Mouse (Mus musculus): ENCODE measurements around the gene Ubl7. TPM values are rescaled to one million over a fixed set of nuclear protein-coding genes. Genes with fewer than 3 reads are reported as not detected.

The Ubl7 gene
- polyA plus RNA-seq, 1 experiment from 2014 or later: 122 TPM

DNA sequence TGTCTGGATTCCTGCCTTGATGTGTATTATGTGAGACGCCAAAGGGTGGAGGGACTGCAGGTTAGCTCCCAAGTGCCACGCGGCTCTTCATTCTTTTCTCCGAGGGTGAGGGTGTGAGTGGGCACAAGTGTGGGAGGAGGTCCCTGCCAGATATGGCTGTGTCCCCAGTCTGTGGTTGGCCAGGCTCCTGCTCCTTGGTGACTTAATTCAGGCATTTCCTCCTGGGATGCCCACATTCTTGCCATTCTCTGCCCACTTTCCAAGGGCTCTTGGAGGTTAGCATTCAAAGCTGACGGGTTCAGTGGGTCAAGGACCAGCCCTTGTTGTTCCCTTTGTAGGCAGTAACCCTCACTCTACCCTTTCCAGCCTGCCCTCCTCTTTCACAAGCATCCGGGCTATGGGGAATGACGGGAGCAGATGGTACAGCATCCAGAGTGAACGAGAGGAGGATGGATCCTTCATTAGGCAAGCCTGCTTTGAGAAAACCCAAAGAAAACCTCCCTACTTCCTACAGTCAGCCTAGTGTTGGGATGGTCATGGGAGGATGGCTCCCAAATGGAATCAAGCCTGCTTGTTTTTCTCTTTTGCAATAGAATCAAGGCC lies 38.4 kb downstream of the Ubl7 start:
- peaks cover 1% of the 10 kb centered on the region; the same call in 1 of the 2 replicates for H3K27me3 ChIP-seq (ENCODE audit: control insufficient read depth, insufficient read depth, low read length)

DNA sequence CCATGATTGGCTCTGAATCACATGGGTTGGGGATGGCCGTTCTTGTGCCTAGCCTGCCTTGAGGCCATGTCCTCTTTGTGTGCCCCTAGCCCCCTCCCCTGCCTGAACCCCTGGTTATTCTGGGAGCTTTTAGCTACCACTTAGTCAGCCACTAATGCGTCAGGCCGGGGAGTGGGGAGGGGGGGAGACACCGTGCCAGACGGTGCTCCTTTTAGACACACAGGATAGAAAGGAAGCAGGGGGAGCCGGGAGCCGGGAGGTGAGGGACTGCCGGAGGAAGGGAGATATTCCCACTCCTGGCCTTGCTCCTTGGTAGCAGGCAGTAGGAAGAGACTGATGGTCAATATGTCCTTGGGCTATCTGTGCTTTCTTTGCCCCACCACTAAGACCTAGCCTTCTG lies 39.1 kb downstream of the Ubl7 start:
- no peak for ATAC-seq (ENCODE audit: low FRiP score)
- no peak for DNase-seq (ENCODE audit: low spot score)
- Histone ChIP-seq H3K4me1 (replicated peaks; ENCODE audit: control insufficient read depth, insufficient read depth, low read length) (0 out of 2 replicates have a peak, but pooled peaks cover 8% of the 10 kb centered on the region), H3K9ac (ENCODE audit: low read depth, low read length) (no peak overlapping the region), H3K9me3 (ENCODE audit: control insufficient read depth, low read length) (no peaks in the 10 kb centered on the region), H3K4me2 (replicated peaks; ENCODE audit: low read depth, low read length) (no peak overlapping the region), H3K36me3 (ENCODE audit: control insufficient read depth, insufficient read depth, low read length) (no peaks in the 10 kb centered on the region), H3K27ac (ENCODE audit: low read depth, low read length) (no peak overlapping the region), H3K27me3 (ENCODE audit: control insufficient read depth, insufficient read depth, low read length) (no peaks in the 10 kb centered on the region), H3K4me3 (ENCODE audit: low read depth, low read length) (no peak overlapping the region)
- WGBS: 48% methylated on average over 8 of the region's 8 CpGs

More for the DNA sequence above, 38.4 kb downstream of the Ubl7 start:
- Histone ChIP-seq H3K4me2 (replicated peaks; ENCODE audit: low read depth, low read length) (no peak overlapping the region), H3K4me3 (ENCODE audit: low read depth, low read length) (no peak overlapping the region), H3K4me1 (replicated peaks; ENCODE audit: control insufficient read depth, insufficient read depth, low read length) (0 out of 2 replicates have a peak, but pooled peaks cover 8% of the 10 kb centered on the region), H3K36me3 (ENCODE audit: control insufficient read depth, insufficient read depth, low read length) (no peaks in the 10 kb centered on the region), H3K27ac (ENCODE audit: low read depth, low read length) (no peak overlapping the region), H3K9ac (ENCODE audit: low read depth, low read length) (no peak overlapping the region), H3K9me3 (ENCODE audit: control insufficient read depth, low read length) (no peaks in the 10 kb centered on the region)
- 86% methylated on average over 8 of the region's 8 CpGs for WGBS
- ATAC-seq (ENCODE audit: low FRiP score) (no peak), DNase-seq (ENCODE audit: low spot score) (no peak)

DNA sequence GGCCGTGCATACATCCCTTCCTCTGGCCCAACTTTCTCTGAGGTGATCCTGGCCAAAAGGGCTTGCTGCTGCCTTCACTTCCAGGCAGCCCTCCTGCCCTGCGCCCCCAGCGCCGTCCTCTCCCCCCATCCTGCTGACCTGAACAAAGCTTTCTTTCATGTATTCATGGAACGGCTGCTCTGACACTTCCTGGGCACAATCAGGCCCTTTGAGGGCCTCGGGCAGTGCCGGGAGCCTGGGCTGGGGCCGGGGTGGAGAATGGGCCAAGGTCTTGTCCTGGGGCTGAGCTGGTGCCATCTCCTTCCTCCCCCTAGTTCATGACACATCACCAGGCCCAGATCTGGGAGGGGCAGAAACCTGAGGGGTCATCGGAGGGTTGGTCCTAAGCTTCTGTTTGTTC lies 39.7 kb downstream of the Ubl7 start:
- Histone ChIP-seq H3K4me1 (replicated peaks; ENCODE audit: control insufficient read depth, insufficient read depth, low read length) (0 out of 2 replicates have a peak, but pooled peaks cover 8% of the 10 kb centered on the region), H3K4me2 (replicated peaks; ENCODE audit: low read depth, low read length) (no peak overlapping the region), H3K9me3 (ENCODE audit: control insufficient read depth, low read length) (no peaks in the 10 kb centered on the region), H3K27me3 (ENCODE audit: control insufficient read depth, insufficient read depth, low read length) (no peaks in the 10 kb centered on the region), H3K4me3 (ENCODE audit: low read depth, low read length) (no peak overlapping the region), H3K36me3 (ENCODE audit: control insufficient read depth, insufficient read depth, low read length) (no peaks in the 10 kb centered on the region), H3K27ac (ENCODE audit: low read depth, low read length) (no peak overlapping the region), H3K9ac (ENCODE audit: low read depth, low read length) (no peak overlapping the region)
- ATAC-seq (ENCODE audit: low FRiP score) (no peak), DNase-seq (ENCODE audit: low spot score) (no peak)
- 35% methylated on average over 9 of the region's 9 CpGs for WGBS

- H3K4me1 ChIP-seq (replicated peaks; ENCODE audit: control insufficient read depth, insufficient read depth, low read length): 0 out of 2 replicates have a peak, but pooled peaks cover 8% of the 10 kb centered on the region
- H3K4me3 ChIP-seq (ENCODE audit: low read depth, low read length): no peak overlapping the region
- DNase-seq (ENCODE audit: low spot score): no peak
- no peaks in the 10 kb centered on the region for H3K36me3 ChIP-seq (ENCODE audit: control insufficient read depth, insufficient read depth, low read length)
- ATAC-seq (ENCODE audit: low FRiP score): no peak
- H3K27ac ChIP-seq (ENCODE audit: low read depth, low read length): no peak overlapping the region
- H3K27me3 ChIP-seq (ENCODE audit: control insufficient read depth, insufficient read depth, low read length): no peaks in the 10 kb centered on the region
- no peak overlapping the region for H3K9ac ChIP-seq (ENCODE audit: low read depth, low read length)
- H3K9me3 ChIP-seq (ENCODE audit: control insufficient read depth, low read length): no peaks in the 10 kb centered on the region
- 63% methylated on average over 6 of the region's 6 CpGs for WGBS
- no peak overlapping the region for H3K4me2 ChIP-seq (replicated peaks; ENCODE audit: low read depth, low read length)
Observed at GRCm38 (mm10) chr9:57951993-57952392, 41.2 kb downstream of the Ubl7 start.

DNA sequence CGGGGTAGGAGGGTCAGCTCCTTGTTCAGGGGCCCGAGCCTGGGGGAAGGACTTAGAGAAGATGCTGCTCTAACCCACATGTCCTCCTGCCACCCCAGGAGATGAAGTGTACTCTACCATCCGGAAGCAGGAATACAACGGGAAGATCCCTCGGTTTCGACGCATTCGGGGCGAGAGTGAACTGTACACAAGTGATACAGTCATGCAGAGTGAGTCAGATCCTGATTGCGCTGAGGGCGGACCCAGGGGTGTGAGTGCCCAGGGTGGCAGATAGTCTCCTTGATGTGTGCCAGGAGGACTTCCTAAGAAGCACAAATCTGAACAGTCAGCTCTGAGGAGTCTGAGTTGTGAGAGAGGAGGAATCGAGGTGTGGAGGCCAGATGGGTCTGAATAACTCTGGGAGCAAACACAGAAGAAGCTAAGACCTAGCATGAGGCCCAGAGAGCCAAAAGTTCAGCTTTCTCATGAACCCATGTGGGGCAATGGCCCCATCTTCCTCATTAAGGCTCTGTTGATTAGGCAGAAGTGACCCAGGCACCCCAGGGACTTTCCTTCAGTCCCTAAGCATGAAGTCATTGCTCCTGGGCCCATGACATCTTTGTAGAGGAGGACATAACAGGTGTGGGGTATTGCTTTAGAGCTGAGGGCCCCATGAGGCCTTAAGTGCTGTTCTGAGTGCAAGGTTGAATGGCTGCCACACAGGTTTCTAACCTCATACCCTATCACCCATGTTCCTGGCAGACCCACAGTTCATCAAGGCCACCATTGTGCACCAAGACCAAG lies 44.4 kb downstream of the Ubl7 start:
- no peak overlapping the region for H3K27ac ChIP-seq (ENCODE audit: low read depth, low read length)
- WGBS: 87% methylated on average over 12 of the region's 12 CpGs
- H3K27me3 ChIP-seq (ENCODE audit: control insufficient read depth, insufficient read depth, low read length): no peaks in the 10 kb centered on the region
- ATAC-seq (ENCODE audit: low FRiP score): no peak
- H3K4me3 ChIP-seq (ENCODE audit: low read depth, low read length): no peak overlapping the region
- no peaks in the 10 kb centered on the region for H3K36me3 ChIP-seq (ENCODE audit: control insufficient read depth, insufficient read depth, low read length)
- H3K9ac ChIP-seq (ENCODE audit: low read depth, low read length): no peak overlapping the region
- no peaks in the 10 kb centered on the region for H3K9me3 ChIP-seq (ENCODE audit: control insufficient read depth, low read length)
- DNase-seq (ENCODE audit: low spot score): no peak
- H3K4me1 ChIP-seq (replicated peaks; ENCODE audit: control insufficient read depth, insufficient read depth, low read length): 0 out of 2 replicates have a peak, but pooled peaks cover 8% of the 10 kb centered on the region
- H3K4me2 ChIP-seq (replicated peaks; ENCODE audit: low read depth, low read length): no peak overlapping the region

DNA sequence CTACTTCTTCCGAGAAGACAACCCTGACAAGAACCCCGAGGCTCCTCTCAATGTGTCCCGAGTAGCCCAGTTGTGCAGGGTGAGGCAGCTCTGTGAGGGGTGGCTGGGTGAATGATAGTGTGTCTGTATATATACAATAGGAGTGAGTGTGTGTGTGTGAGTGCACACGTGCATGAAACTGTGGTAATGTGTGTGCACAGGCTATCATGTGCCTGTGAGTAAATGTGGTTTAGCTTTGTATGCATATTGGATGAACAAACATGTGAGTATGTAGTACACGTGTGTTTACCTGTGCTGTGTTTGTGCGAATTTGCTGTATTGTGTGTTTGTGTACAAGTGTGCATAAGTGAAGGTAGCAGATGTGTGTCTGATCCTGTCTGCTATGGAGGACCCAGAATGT lies 45.0 kb downstream of the Ubl7 start:
- WGBS: 90% methylated on average over 6 of the region's 6 CpGs
- ATAC-seq (ENCODE audit: low FRiP score) (no peak), DNase-seq (ENCODE audit: low spot score) (no peak)
- Histone ChIP-seq H3K4me1 (replicated peaks; ENCODE audit: control insufficient read depth, insufficient read depth, low read length) (0 out of 2 replicates have a peak, but pooled peaks cover 4% of the 10 kb centered on the region), H3K27me3 (ENCODE audit: control insufficient read depth, insufficient read depth, low read length) (no peaks in the 10 kb centered on the region), H3K9ac (ENCODE audit: low read depth, low read length) (no peak overlapping the region), H3K4me3 (ENCODE audit: low read depth, low read length) (no peak overlapping the region), H3K27ac (ENCODE audit: low read depth, low read length) (no peak overlapping the region), H3K4me2 (replicated peaks; ENCODE audit: low read depth, low read length) (no peak overlapping the region), H3K9me3 (ENCODE audit: control insufficient read depth, low read length) (no peaks in the 10 kb centered on the region), H3K36me3 (ENCODE audit: control insufficient read depth, insufficient read depth, low read length) (no peaks in the 10 kb centered on the region)

DNA sequence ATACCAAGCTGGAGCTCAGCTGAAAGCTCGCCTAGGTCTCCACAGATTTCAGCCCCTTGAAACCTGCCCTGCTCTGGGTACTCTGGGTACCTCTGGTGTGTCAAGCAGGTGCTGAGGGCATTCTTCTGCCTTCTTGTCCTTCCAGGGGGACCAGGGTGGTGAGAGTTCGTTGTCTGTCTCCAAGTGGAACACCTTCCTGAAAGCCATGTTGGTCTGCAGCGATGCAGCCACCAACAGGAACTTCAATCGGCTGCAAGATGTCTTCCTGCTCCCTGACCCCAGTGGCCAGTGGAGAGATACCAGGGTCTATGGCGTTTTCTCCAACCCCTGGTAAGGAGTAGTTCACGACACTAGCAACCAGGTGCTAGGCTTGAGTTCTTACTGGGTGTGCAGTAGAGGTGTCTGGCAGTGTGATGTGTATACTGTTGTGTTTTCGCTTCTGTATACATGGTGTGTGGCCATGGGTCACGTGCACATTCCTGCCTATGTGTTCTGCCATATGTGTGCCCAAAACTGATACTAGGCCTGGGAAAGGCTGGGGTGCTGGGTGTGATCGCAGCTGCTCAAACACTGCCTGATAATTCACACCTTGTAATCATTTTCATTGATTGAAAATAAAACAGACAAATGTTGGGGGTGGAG lies 45.5 kb downstream of the Ubl7 start:
- ATAC-seq (ENCODE audit: low FRiP score): no peak
- no peak for DNase-seq (ENCODE audit: low spot score)
- H3K27ac ChIP-seq (ENCODE audit: low read depth, low read length): no peak overlapping the region
- no peaks in the 10 kb centered on the region for H3K36me3 ChIP-seq (ENCODE audit: control insufficient read depth, insufficient read depth, low read length)
- no peak overlapping the region for H3K4me2 ChIP-seq (replicated peaks; ENCODE audit: low read depth, low read length)
- H3K4me1 ChIP-seq (replicated peaks; ENCODE audit: control insufficient read depth, insufficient read depth, low read length): 0 out of 2 replicates have a peak, but pooled peaks cover under 1% of the 10 kb centered on the region
- no peak overlapping the region for H3K9ac ChIP-seq (ENCODE audit: low read depth, low read length)
- H3K9me3 ChIP-seq (ENCODE audit: control insufficient read depth, low read length): no peaks in the 10 kb centered on the region
- 85% methylated on average over 9 of the region's 9 CpGs for WGBS
- no peaks in the 10 kb centered on the region for H3K27me3 ChIP-seq (ENCODE audit: control insufficient read depth, insufficient read depth, low read length)
- no peak overlapping the region for H3K4me3 ChIP-seq (ENCODE audit: low read depth, low read length)

- H3K4me2 ChIP-seq (replicated peaks; ENCODE audit: low read depth, low read length): no peak overlapping the region
- no peaks in the 10 kb centered on the region for H3K9me3 ChIP-seq (ENCODE audit: control insufficient read depth, low read length)
- no peak for ATAC-seq (ENCODE audit: low FRiP score)
- H3K9ac ChIP-seq (ENCODE audit: low read depth, low read length): no peak overlapping the region
- no peak overlapping the region for H3K4me3 ChIP-seq (ENCODE audit: low read depth, low read length)
- DNase-seq (ENCODE audit: low spot score): no peak
- H3K27me3 ChIP-seq (ENCODE audit: control insufficient read depth, insufficient read depth, low read length): no peaks in the 10 kb centered on the region
- no peak overlapping the region for H3K27ac ChIP-seq (ENCODE audit: low read depth, low read length)
- 81% methylated on average over 5 of the region's 5 CpGs for WGBS
- H3K4me1 ChIP-seq (replicated peaks; ENCODE audit: control insufficient read depth, insufficient read depth, low read length): no peaks in the 10 kb centered on the region
- no peaks in the 10 kb centered on the region for H3K36me3 ChIP-seq (ENCODE audit: control insufficient read depth, insufficient read depth, low read length)
Observed at GRCm38 (mm10) chr9:57956838-57957236, 46.1 kb downstream of the Ubl7 start.
